Mouse (Mus musculus) adrenal gland, adult 10 weeks (tissue): Measurements from ENCODE around the gene Gpr6. TPM values are rescaled to one million over a fixed set of nuclear protein-coding genes. Genes with fewer than 3 reads are reported as not detected.

Source experiments
- polyA plus RNA-seq: library from polyadenylated mRNA; stranded (reverse); fragments of 350-450 nt; fragmentation: Illumina TruSeq; extraction: RNeasy Lipid Tissue Mini Kit (QIAGEN cat#74804); gene quantifications from one replicate; pipeline ENCODE4 v1.2.3, GENCODE M21; 2014; ENCODE audit warnings: low read depth, low replicate concordance

Gpr6 gene
- not detected for polyA plus RNA-seq

GRCm38 (mm10) chr10:41072116-41072515 lies at the start of gene Gpr6:
TSS of gene Gpr6 (minus strand) at chr10:41072285.

Other genes with a start within 250 kb of the Gpr6 start
- gene Cdc40, start 189.0 kb downstream of the Gpr6 start, polyA plus RNA-seq = 57.4 TPM
- 3.7 TPM for gene Wasf1, start 188.8 kb downstream of the Gpr6 start, polyA plus RNA-seq
- gene Fig4, start 231.0 kb upstream of the Gpr6 start, polyA plus RNA-seq = 26.7 TPM
- not detected for gene Ak9, start 231.7 kb upstream of the Gpr6 start, polyA plus RNA-seq